Mouse (Mus musculus) liver, adult 2 months (tissue): ENCODE results near the gene BC107364. TPM values are rescaled to one million over a fixed set of nuclear protein-coding genes. Genes with fewer than 3 reads are reported as not detected.
"Not testable (repeated sequence)": the region's sequence is repeated elsewhere in the genome, so short reads cannot be mapped to it uniquely, and the experiment has no call there.

ENCODE experiments used
- DNase-seq: peaks from one replicate; pipeline ENCODE4 v3.0.0-alpha.2; 2011; ENCODE audit warnings: low read depth, low spot score; ENCODE audit errors: extremely low read depth
- H3K27ac ChIP-seq: fragments of 200-500 bp; replicated peaks from 2 replicates; pipeline ENCODE4 v1.5.1; 2012; ENCODE audit warnings: low read depth, mild to moderate bottlenecking, control low read depth, inconsistent platforms, low read length; ENCODE audit not compliant: insufficient read depth
- H3K27me3 ChIP-seq: fragments of 200-500 bp; 2 replicates; pipeline ENCODE4 v1.6.1; 2012; ENCODE audit warnings: mild to moderate bottlenecking, moderate library complexity, low read length, inconsistent platforms; ENCODE audit not compliant: control insufficient read depth, insufficient read depth
- H3K36me3 ChIP-seq: fragments of 200-500 bp; 2 replicates; pipeline ENCODE4 v1.6.1; 2012; ENCODE audit warnings: low read length, inconsistent platforms; ENCODE audit not compliant: control insufficient read depth, insufficient read depth
- H3K4me1 ChIP-seq: fragments of 200-500 bp; 2 replicates; pipeline ENCODE4 v1.6.1; 2011; ENCODE audit warnings: low read length; ENCODE audit not compliant: control insufficient read depth, insufficient read depth
- H3K4me3 ChIP-seq: fragments of 200-500 bp; 2 replicates; pipeline ENCODE4 v1.5.1; 2011; ENCODE audit warnings: low read depth, mild to moderate bottlenecking, control low read depth, low read length, moderate library complexity; ENCODE audit not compliant: insufficient read depth
- H3K79me2 ChIP-seq: fragments of 200-500 bp; 2 replicates; pipeline ENCODE4 v1.6.1; 2012; ENCODE audit warnings: inconsistent platforms, mild to moderate bottlenecking, low read length, moderate library complexity; ENCODE audit not compliant: control insufficient read depth, insufficient read depth
- H3K9ac ChIP-seq: fragments of 200-500 bp; 2 replicates; pipeline ENCODE4 v1.6.1; 2012; ENCODE audit warnings: low read depth, mild to moderate bottlenecking, control low read depth, inconsistent platforms, low read length
- CTCF ChIP-seq: fragments of 200-500 bp; IDR thresholded peaks from 2 replicates; pipeline ENCODE4 v1.5.1; 2011; ENCODE audit warnings: low read depth, low read length, control low read depth
- POLR2A ChIP-seq: fragments of 200-500 bp; IDR thresholded peaks from 2 replicates; pipeline ENCODE4 v1.6.1; 2011; ENCODE audit warnings: low read length, control low read depth; ENCODE audit not compliant: insufficient read depth; ENCODE audit errors: extremely low read depth
- WGBS: fragments of 180-500 bp; shearing (Covaris S2); methylation state at CpG from one replicate; pipeline ENCODE4 v1.1.7; 2018; 5-methylcytosine and 5-hydroxymethylcytosine counted together
- polyA plus RNA-seq: library from polyadenylated mRNA; depleted of rRNA; stranded (reverse); fragments of >200 nt; gene quantifications from 2 replicates; pipeline ENCODE4 v1.2.3, GENCODE M21; 2012
- total RNA-seq: library from RNA; depleted of rRNA; stranded (reverse); fragments of >200 nt; gene quantifications from 2 replicates; pipeline ENCODE4 v1.2.3, GENCODE M21; 2014

BC107364 gene
- total and polyA plus RNA-seq, 2 experiments: not detected

GRCm38 (mm10) chr3:96498476-96499245 lies 46.6 kb upstream of the BC107364 start:
- H3K4me3 ChIP-seq: no peak overlapping the region
- DNase-seq: peak; percentile 10
- peaks cover 4% of the 10 kb centered on the region for H3K4me1 ChIP-seq
- H3K36me3 ChIP-seq: no peaks in the 10 kb centered on the region
- H3K9ac ChIP-seq: no peak overlapping the region
- 91% methylated on average over 4 of the region's 4 CpGs for WGBS
- no peak for TF ChIP-seq POLR2A
- no peak overlapping the region for H3K27ac ChIP-seq
- H3K27me3 ChIP-seq: no peaks in the 10 kb centered on the region
- H3K79me2 ChIP-seq: no peaks in the 10 kb centered on the region

DNA sequence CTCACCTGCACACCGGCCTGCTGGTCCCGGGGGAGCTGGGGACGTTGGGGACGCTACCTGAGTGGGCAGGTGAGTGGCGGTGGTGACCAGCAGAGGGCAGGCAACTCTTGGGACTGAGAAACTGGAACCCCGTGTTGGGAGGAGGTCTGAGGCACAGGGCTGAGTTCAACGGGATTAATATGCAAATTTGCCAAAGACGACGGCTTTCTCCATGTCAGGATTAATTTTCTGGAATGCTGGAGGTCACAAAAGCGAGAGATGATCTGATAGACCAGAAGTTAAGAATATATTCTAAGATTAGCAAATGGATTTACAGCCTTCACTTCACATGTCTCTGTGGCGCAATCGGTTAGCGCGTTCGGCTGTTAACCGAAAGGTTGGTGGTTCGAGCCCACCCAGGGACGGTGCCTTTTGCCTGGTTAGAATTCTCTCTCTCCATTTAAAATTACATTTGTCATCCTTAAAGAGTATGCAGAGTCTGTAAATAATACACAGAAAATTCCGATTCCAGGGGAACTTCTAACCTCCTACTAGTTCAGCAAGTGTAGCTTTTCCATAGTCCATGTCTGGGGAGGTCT lies 45.4 kb upstream of the BC107364 start:
- Histone ChIP-seq H3K4me3 (peak overlapping the region; percentile 79), H3K4me1 (peaks cover 4% of the 10 kb centered on the region), H3K27me3 (no peaks in the 10 kb centered on the region), H3K79me2 (no peaks in the 10 kb centered on the region), H3K27ac (peak overlapping the region; percentile 89), H3K36me3 (no peaks in the 10 kb centered on the region), H3K9ac (peak overlapping the region; percentile 89)
- under 1% methylated on average over 19 of the region's 19 CpGs for WGBS
- DNase-seq: peak; percentile 88
- TF ChIP-seq POLR2A: no peak
- peak; percentile 78 for TF ChIP-seq CTCF

DNA sequence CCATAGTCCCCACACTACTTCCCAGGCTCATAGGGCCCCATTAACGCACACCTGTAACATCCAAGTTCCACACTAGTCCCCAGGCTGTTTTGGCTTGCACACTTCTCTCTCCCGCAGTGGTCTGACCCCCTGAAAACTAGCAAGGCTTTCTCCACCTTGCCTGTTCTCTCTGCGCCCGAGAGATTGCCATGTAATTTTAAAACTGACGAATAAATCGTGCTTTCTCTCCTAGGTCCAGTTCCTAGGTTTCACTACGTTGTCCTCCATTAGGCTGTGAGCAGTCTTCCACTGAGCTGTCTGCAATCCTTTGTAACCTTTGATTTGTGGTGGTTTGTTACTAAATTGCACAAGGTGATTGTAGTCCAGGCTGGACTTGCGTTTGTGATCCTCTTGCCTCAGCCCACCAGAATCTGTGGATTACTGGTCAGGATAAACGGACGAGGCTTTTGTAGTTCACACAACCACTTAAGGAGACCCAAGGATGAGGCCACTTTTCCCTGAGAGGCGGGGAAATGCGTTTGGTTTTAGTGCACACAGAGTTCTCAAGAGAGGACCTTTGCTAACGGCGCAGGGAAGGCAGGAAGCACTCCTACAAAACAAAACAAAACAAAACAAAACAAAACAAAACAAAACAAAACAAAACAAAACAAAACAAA lies 44.6 kb upstream of the BC107364 start:
- Histone ChIP-seq H3K27ac (peak overlapping the region; percentile 89), H3K9ac (peak overlapping the region; percentile 74), H3K4me3 (peak overlapping the region; percentile 79)
- not testable (repeated sequence) for H3K4me1 ChIP-seq, H3K36me3 ChIP-seq, H3K27me3 ChIP-seq, H3K79me2 ChIP-seq
- WGBS: 18% methylated on average over 14 of the region's 14 CpGs
- DNase-seq: peak; percentile 78

GRCm38 (mm10) chr3:96496216-96496615 lies 44.1 kb upstream of the BC107364 start:
- Histone ChIP-seq H3K36me3 (no peaks in the 10 kb centered on the region), H3K4me3 (no peak overlapping the region; the same call in 1 of the 2 replicates), H3K9ac (peak overlapping the region; percentile 39; the same call in 1 of the 2 replicates), H3K4me1 (peaks cover 4% of the 10 kb centered on the region), H3K79me2 (no peaks in the 10 kb centered on the region), H3K27me3 (no peaks in the 10 kb centered on the region), H3K27ac (peak overlapping the region; percentile 68)
- TF ChIP-seq CTCF (no peak), POLR2A (no peak)
- DNase-seq: peak; percentile 40
- WGBS: 53% methylated on average over 7 of the region's 7 CpGs

GRCm38 (mm10) chr3:96495490-96496210 lies 43.5 kb upstream of the BC107364 start:
- H3K36me3 ChIP-seq: no peaks in the 10 kb centered on the region
- no peak overlapping the region for H3K9ac ChIP-seq
- peaks cover 4% of the 10 kb centered on the region for H3K4me1 ChIP-seq
- DNase-seq: peak; percentile 3
- no peak for TF ChIP-seq POLR2A
- TF ChIP-seq CTCF: no peak
- peak overlapping the region; percentile 68; the same call in 1 of the 2 replicates for H3K27ac ChIP-seq
- 97% methylated on average over 1 of the region's 1 CpGs for WGBS
- H3K27me3 ChIP-seq: no peaks in the 10 kb centered on the region
- no peak overlapping the region for H3K4me3 ChIP-seq
- H3K79me2 ChIP-seq: no peaks in the 10 kb centered on the region
